Mouse (Mus musculus) right cerebral cortex, postnatal 10 days (tissue): ENCODE data around the gene Unc5cl.

Source experiments
- DNase-seq, 2 experiments: peaks; one replicate each; pipeline ENCODE4 v3.0.0; 2021; ENCODE audit warnings: low spot score in 2 of 2

Unc5cl gene

DNA sequence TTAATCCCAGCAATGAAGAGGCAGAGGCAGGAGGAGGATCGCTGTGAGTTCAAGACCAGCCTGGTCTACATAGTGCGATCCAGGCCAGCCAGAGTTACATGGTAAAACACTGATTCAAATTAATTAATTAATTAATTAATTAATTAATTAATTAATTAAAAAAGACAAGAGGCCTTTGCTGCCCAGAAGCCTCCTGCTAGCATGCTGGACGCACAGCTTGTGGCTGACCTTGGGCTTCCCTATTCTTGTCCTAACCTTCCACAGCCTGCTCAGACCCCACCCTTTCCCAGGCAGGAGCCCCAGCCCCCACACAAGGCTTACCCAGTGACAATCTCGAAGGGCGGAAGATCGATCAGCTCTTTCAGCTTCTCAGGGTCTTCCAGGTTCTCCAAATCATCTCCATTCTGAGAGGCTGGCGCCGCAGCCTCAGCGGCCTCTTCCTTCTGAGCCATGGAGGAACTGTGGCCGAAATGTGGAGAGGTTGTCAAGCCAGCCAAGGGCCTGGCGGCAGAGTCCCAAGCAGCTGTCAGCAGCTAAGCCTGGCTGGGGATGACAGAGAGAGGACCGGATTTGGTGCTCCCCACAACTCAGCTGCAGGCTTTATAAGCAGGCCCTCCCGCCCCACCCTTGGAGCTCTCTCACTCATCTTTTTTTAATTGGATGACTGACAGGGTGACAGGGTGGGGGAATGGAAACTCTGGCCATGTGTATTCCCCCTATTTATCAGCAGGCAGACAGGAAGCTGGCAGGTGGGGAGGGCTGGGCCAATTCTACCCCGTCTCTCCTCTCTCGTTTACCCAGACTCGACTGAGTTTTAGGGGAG is 22.3 kb upstream of the Unc5cl start, which contains the start of gene Apobec2:
Apobec2 (minus strand) TSS at position 773 of the 823 bp plus-strand sequence.
- DNase-seq, result no peak

DNA sequence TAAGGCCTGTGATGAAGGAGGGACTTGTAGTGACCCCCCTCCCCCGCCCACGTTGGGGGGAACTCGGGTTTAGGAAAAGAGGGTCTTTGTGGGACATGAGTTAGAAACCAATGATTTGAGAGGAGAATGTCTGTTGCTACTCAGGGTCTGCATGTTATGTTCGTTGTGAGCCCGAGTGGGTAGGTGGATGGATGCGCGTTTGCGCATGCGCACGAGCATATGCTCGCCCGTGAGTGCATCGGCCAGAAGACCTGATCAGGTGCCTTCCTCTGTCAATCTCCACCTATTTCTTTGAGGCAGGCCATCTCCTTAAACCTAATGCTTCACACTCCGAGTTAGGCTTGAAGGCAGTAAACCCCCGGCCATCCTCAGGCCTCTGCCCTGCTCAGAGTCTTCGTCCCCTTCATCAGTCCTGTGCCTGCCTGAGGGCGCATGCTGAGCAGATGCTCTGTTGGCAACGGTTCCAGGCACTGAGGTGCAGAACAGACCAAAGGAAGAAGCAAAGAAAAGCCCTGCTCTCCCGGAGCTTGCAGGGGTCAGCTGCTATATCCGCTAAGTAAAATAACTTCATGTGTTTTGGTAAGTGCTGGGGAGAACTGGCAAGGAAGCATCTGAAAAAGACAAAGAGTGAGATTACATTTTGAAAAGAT is 21.6 kb upstream of the Unc5cl start:
- no peak for DNase-seq

GRCm38 (mm10) chr17:48433689-48434330 is 20.9 kb upstream of the Unc5cl start:
- DNase-seq, result no peak

- no peak for DNase-seq
Measured at GRCm38 (mm10) chr17:48434479-48434878, 20.2 kb upstream of the Unc5cl start.

- no peak for DNase-seq
Measured at GRCm38 (mm10) chr17:48436487-48436886, 18.2 kb upstream of the Unc5cl start.

GRCm38 (mm10) chr17:48437421-48437911 is 17.2 kb upstream of the Unc5cl start:
- no peak for DNase-seq

GRCm38 (mm10) chr17:48442745-48443457 is 11.8 kb upstream of the Unc5cl start:
- no peak for DNase-seq

GRCm38 (mm10) chr17:48443542-48444145 is 11.1 kb upstream of the Unc5cl start:
- no peak for DNase-seq

- no peak for DNase-seq
Measured at GRCm38 (mm10) chr17:48447675-48448074, 7.0 kb upstream of the Unc5cl start.

- DNase-seq, result no peak
Measured at GRCm38 (mm10) chr17:48450666-48451352, 3.9 kb upstream of the Unc5cl start.

DNA sequence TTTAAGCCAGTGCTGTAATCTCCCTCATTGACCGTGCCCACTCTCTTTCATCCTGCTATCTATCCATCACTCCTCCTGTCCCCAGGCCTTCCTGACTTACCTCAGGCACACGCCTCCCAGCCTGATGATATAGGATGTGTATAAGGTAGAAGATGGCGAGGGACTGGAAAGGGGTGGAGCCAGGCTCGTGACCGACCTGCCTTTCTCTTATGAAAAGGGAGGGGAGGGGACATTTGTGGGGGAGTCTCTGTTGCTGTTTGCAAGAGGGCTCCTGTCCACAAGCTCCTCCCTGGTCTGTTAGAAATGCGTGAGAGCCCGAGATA is 3.4 kb upstream of the Unc5cl start, which contains the start of gene Tspo2:
Tspo2 (minus strand) TSS at position 170 of the 323 bp plus-strand sequence.
- no peak for DNase-seq

DNA sequence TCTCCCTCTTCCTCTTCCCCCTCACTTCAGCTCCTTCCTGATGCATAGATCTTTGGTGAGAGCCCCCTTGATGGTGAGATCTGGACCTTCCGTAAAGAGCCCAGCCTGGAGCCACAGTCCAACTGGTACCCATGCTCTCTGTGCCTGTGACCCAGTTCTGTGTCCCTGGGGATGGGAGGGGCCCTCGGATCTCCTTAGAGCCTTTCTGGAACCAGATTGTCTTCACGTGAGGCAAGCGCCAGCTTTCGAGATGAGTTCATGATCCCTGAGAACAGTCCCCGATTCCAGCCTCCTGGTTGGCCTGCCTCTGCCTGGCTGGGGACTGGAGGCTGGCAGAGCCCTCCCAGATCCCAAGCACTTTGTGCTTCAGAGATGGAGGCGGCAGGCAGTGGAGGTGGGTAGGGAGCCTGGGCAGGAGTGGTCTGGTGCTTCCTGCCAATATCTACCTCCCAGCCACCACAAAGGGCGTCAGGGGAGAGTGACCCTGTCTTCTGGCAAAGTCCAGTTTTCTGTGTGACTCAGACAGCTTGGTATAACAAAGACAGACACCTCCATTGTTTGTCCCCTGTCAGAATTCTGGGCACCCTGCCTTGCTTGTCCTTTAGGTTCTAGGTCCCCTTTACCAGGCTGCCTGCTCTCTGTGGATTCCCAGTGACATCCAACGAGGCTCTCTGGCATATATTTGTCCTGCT is 2.8 kb upstream of the Unc5cl start:
- DNase-seq, result no peak

GRCm38 (mm10) chr17:48453489-48453888 is 1.2 kb upstream of the Unc5cl start:
- no peak for DNase-seq

- DNase-seq, result no peak
Measured at GRCm38 (mm10) chr17:48454190-48454589, 511 bp upstream of the Unc5cl start.

DNA sequence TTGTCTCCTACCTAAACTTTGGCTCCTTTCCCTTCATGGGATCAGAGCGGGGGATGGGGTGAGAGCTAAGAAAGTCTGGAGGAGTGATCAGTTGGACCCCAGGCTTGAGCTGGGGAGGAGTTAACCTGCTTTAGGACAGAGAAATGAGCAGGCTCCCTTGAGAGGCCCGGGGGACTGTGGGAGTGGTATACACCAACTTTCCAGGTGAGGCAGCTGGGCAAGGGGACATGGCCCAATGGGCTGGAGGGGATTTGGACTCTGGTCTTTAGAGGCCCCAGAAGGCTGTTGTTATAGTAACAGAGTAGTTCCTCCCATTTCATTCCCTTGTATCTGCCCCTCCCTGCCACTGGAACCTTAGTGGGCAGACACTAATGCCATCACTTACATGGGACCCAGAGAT is 1.3 kb downstream of the Unc5cl start:
- DNase-seq, result no peak

- DNase-seq, result no peak
Measured at GRCm38 (mm10) chr17:48457971-48458653, 3.4 kb downstream of the Unc5cl start.

DNA sequence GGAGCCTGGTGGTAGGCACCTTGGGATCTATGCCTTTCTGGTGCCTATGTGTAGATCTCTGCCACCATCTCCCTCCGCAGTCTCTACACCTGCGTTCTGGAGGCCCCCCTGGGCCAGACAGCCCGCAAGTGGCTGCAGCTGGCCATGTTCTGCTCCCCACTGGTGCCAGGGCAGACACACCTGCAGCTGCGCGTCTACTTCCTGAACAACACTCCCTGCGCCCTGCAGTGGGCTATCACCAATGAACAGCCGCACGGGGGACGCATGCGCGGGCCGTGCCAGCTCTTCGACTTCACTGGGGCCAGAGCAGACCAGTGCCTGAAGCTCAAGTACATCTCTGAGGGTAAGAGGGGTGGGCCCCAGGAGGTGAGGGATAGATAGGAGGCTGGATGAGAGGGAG is 7.4 kb downstream of the Unc5cl start:
- DNase-seq, result no peak

DNA sequence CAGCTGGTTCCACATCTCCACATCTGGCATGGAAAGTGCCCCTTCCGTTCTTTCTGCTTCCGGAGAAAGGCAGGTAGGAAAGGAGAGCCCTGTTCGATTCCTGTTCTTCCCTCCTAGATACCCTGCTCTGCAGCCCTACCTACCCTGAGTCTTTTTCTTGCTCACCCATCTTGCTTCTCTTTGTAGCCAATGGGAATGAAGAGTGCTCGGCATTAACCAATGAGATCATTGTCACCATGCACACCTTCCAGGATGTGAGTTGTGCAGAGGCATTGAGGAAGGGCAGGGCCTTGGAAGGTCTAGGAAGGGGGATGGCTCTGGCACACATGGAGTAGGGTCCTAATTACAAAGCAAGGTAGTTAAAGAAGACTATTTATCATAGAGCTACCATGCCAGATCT is 8.7 kb downstream of the Unc5cl start:
- no peak for DNase-seq

GRCm38 (mm10) chr17:48466769-48467394 is 12.2 kb downstream of the Unc5cl start:
- no peak for DNase-seq
